Mouse (Mus musculus) megakaryocyte, embryonic 14.5 days (primary cell): ENCODE results near the gene Fam189b. TPM values are rescaled to one million over a fixed set of nuclear protein-coding genes. Genes with fewer than 3 reads are reported as not detected.

ENCODE experiments used
- H3K27me3 ChIP-seq: replicated peaks from 2 replicates; pipeline ENCODE3; 2012; ENCODE audit warnings: inconsistent platforms
- H3K36me3 ChIP-seq: replicated peaks from 2 replicates; pipeline ENCODE3; 2012; ENCODE audit warnings: low read length, inconsistent platforms, mixed read lengths
- H3K4me1 ChIP-seq: 2 replicates; pipeline ENCODE4 v1.6.1; 2012; ENCODE audit warnings: inconsistent platforms
- H3K4me3 ChIP-seq: replicated peaks from 2 replicates; pipeline ENCODE3; 2012; ENCODE audit warnings: moderate library complexity, mild to moderate bottlenecking, inconsistent platforms
- H3K9me3 ChIP-seq: 2 replicates; pipeline ENCODE4 v1.6.1; 2012; ENCODE audit warnings: inconsistent platforms
- FLI1 ChIP-seq: IDR thresholded peaks from 2 replicates; pipeline ENCODE4 v1.6.1; 2012; ENCODE audit warnings: low read length, inconsistent platforms, mixed read lengths
- GATA1 ChIP-seq: IDR thresholded peaks from 3 replicates; pipeline ENCODE4 v1.6.1; 2012; ENCODE audit warnings: mixed read lengths, low read length, inconsistent platforms, borderline replicate concordance
- polyA plus RNA-seq: library from polyadenylated mRNA; stranded (reverse); fragments of >175 nt; gene quantifications from 2 replicates; pipeline ENCODE4 v1.2.3, GENCODE M21; 2012; ENCODE audit warnings: low replicate concordance; ENCODE audit not compliant: insufficient read depth

Gene Fam189b
- polyA plus RNA-seq, 1 experiment, result 23.3 TPM

DNA sequence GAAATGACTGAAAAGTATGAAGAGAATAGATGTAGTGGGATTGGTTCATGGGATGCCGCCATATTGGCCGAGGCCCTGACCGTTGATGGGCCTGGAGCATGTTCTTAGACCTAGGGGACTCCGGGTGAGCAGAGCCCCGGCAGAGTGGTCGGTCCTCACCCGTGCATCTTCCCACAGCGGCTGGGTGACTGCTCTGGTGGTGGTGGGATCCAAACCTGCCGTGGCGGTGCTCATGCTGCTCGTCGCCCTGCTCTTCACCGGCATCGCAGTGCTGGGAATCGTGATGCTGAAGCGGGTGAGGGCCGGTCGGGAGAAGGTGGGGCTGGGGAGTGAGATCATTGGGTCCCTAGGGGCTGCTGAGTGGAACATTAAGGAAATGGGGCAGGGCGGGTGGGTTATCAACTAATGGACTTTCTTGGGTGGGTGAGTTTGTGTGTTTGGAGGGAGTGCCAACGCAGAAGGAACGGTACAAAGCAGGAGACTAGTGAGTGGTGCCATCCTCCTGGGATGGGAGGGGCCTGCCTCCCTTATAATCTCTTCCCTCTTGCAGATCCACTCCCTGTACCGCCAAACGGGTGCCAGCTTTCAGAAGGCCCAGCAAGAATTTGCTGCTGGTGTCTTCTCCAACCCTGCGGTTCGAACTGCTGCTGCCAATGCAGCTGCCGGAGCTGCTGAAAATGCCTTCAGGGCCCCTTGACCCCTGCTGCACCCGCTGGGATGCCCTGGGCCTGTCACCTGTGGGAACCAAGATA lies 1.0 kb upstream of the Fam189b start:
- H3K36me3 ChIP-seq, result peaks cover 64% of the 10 kb centered on the region
- H3K9me3 ChIP-seq, result no peaks in the 10 kb centered on the region
- H3K4me3 ChIP-seq, result peak overlapping the region; percentile 28
- H3K27me3 ChIP-seq, result no peaks in the 10 kb centered on the region
- no peak for TF ChIP-seq GATA1
- no peak for TF ChIP-seq FLI1
- peaks cover 69% of the 10 kb centered on the region for H3K4me1 ChIP-seq

DNA sequence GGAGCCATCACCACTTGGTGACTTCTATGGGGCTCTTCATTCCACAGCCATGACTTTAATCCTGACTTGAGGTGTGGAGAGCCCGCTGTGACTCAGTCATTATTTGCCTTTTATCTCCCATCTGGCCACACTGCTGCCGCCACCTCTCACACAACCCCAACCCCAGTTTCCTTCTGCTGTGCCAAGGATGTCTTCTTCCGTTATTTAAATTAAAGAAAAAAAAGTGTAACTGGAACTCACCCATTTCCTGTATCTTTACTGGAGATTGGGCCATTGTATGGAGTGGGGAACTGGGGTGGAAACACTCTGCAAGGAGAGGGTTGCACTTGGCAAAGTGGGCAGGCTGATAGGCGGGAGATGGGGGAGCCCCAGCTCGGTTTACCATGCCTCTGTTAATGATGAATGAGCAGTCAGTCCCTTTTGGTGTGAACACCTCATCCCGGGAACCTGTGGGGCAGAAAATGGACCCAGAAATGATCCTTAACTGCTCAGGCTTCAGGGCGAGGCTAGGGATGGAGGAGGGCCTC lies 349 bp upstream of the Fam189b start:
- H3K27me3 ChIP-seq, result no peaks in the 10 kb centered on the region

DNA sequence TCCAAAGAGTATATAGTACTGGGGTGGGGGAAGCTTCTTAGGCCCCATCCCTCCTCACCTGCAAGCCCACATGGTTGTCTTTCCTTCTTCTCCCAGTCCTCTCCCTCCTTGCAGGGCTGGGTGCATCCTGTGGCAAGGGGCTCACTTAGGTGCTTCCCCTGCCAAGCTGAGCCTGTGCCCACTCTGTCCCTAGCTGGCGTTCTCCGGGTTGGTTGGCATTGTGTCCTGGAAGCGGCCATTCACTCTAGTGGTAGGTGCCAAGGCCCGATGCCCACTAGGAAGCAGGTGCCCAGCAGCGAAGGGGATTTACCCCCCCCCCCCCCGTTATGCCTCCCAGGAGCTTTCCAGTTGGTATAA lies 994 bp downstream of the Fam189b start:
- no peak for TF ChIP-seq FLI1
- no peak for TF ChIP-seq GATA1
- peaks cover 74% of the 10 kb centered on the region for H3K4me1 ChIP-seq
- peaks cover 81% of the 10 kb centered on the region for H3K36me3 ChIP-seq
- no peaks in the 10 kb centered on the region for H3K27me3 ChIP-seq
- no peaks in the 10 kb centered on the region for H3K9me3 ChIP-seq
- H3K4me3 ChIP-seq, result peak overlapping the region; percentile 93

More for the DNA sequence above, 349 bp upstream of the Fam189b start:
- Histone ChIP-seq H3K9me3 (no peaks in the 10 kb centered on the region), H3K36me3 (peaks cover 71% of the 10 kb centered on the region), H3K4me1 (peaks cover 74% of the 10 kb centered on the region), H3K4me3 (peak overlapping the region; percentile 93)
- no peak for TF ChIP-seq FLI1
- no peak for TF ChIP-seq GATA1

DNA sequence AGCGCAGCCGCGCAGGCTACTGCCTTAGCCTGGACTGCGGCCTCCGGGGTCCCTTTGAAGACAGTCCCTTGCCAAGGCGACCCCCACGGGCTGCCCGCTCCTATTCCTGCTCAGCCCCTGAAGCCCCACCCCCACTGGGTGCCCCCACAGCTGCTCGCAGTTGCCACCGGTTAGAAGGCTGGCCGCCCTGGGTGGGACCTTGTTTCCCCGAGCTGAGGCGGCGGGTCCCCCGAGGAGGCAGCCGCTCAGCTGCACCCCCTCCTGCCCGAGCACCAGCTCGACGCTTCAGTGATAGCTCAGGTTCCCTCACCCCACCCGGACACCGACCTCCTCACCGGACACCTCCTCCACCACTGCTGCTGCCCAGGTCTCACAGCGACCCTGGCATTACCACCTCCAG lies 4.3 kb downstream of the Fam189b start:
- peaks cover 48% of the 10 kb centered on the region for H3K36me3 ChIP-seq
- H3K9me3 ChIP-seq, result no peaks in the 10 kb centered on the region
- no peaks in the 10 kb centered on the region for H3K27me3 ChIP-seq
- TF ChIP-seq FLI1 (no peak), GATA1 (no peak)
- peak overlapping the region; percentile 50 for H3K4me3 ChIP-seq
- H3K4me1 ChIP-seq, result peaks cover 78% of the 10 kb centered on the region

DNA sequence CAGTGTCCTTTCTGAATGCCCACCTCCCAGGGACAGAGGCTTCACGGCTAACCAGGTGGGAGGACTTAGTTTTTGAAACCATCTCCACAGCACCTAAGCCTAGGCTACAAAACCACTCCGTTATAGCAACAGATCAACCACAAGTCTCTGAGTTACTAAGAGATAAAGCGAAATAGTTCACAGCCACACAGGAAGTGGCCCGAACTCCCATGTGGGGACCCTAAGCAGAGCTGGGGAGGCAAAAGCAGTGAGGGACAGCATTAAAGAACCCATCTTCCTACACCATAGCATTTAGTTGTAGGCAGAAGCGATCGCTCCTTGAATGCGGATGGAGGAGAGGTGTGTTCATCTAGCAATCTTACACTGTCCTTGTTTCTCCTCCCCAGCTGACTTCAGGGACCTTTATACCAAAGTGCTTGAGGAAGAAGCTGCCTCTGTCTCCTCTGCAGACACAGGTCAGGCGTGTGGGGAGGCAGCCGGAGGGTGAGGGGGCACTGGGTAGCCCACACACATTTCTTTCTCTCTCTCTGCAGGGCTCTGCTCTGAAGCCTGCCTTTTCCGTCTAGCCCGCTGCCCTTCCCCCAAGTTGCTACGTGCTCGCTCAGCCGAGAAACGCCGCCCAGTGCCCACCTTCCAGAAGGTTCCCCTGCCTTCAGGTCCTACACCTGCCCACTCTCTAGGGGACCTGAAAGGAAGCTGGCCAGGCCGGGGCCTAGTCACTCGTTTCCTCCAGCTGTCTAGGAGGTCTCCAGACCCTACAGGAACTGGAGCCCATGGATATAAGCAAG lies 4.9 kb downstream of the Fam189b start:
- Histone ChIP-seq H3K36me3 (peaks cover 41% of the 10 kb centered on the region), H3K4me3 (peak overlapping the region; percentile 8)

DNA sequence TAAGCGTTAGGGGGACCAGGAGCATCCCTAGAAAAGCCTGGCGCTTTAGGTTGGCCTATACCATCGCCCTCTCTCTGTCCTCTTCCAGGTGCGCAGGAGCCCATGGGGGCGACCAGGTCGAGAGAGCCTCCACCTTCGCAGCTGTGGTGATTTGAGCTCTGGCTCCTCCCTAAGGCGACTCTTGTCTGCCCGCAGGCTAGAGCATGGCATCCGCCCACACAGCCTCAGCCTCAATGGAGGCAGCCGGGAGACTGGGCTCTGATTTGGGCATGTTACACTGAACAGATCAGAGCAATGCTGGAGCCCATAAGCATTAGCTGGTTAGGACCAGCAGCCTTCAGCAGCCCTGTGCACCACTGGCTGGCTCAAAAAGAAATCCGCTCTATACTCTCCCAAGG lies 5.5 kb downstream of the Fam189b start:
- TF ChIP-seq GATA1, result no peak
- no peak for TF ChIP-seq FLI1
- Histone ChIP-seq H3K36me3 (peaks cover 35% of the 10 kb centered on the region), H3K4me1 (peaks cover 66% of the 10 kb centered on the region), H3K9me3 (no peaks in the 10 kb centered on the region), H3K4me3 (no peak overlapping the region), H3K27me3 (no peaks in the 10 kb centered on the region)

More for the DNA sequence above, 4.9 kb downstream of the Fam189b start:
- no peaks in the 10 kb centered on the region for H3K9me3 ChIP-seq
- peaks cover 71% of the 10 kb centered on the region for H3K4me1 ChIP-seq
- TF ChIP-seq FLI1, result no peak
- TF ChIP-seq GATA1, result no peak
- H3K27me3 ChIP-seq, result no peaks in the 10 kb centered on the region

DNA sequence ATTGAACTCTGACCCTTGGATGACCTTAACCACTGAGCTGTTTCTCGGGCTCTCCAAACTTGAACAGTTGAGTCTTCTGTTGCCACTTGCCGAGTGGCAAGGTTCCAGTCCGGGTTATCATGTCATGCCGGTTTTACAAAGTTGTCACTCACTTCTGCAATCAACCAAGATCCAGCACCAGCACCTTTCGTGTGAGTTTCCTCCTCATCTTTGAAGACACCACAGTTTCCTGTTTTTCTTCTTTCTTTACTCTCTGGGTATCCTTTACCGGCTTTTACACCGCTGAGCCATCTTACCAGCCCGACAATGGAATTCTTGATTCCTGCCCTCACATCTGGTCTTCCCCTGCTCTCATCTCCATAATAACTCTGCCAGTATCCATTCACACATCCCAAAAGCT lies 7.5 kb downstream of the Fam189b start:
- no peaks in the 10 kb centered on the region for H3K9me3 ChIP-seq
- peaks cover 53% of the 10 kb centered on the region for H3K4me1 ChIP-seq
- no peaks in the 10 kb centered on the region for H3K27me3 ChIP-seq
- H3K36me3 ChIP-seq, result peaks cover 29% of the 10 kb centered on the region
- H3K4me3 ChIP-seq, result no peak overlapping the region
- no peak for TF ChIP-seq GATA1
- TF ChIP-seq FLI1, result no peak

DNA sequence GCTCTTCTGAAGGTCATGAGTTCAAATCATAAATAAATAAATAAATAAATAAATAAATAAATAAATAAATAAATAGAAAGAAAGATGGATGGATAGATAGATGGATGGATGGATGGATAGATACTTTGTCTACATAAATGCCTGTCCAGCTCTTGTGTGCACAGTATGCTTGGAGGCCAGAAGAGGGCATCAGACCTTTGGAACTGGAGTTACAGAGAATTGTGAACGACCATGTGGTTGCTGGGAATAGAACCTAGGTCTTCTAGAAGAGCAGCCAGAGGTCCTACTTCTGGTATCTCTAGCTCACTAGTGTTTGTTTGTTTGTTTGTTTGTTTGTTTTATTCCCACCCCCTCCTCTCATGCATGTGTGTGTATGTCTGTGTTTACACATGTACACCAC lies 10.4 kb downstream of the Fam189b start:
- Histone ChIP-seq H3K4me1 (peaks cover 42% of the 10 kb centered on the region), H3K27me3 (peaks cover 2% of the 10 kb centered on the region), H3K4me3 (no peak overlapping the region), H3K36me3 (peaks cover 6% of the 10 kb centered on the region), H3K9me3 (no peaks in the 10 kb centered on the region)
- TF ChIP-seq GATA1 (no peak), FLI1 (no peak)

DNA sequence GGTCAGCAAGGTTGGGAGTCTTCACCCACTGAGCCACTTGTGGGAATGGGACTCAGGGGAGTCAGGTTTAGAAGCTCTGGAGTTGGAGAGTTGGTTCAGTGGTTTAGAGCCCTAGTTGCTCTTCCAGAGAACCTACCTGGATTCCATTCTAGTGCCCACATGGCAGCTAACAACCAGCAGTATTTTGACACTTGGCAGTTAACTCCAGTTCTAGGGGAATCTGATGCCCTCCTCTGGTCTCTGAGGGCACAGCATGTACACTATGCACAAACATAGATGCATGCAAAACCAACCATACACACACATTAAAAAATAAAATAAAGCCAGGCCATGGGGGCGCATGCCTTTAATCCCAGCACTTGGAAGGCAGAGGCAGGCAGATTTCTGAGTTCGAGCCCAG lies 10.9 kb downstream of the Fam189b start:
- Histone ChIP-seq H3K36me3 (peaks cover under 1% of the 10 kb centered on the region), H3K4me1 (peaks cover 38% of the 10 kb centered on the region)
- TF ChIP-seq FLI1, result no peak
- no peak for TF ChIP-seq GATA1

More for the DNA sequence above, 10.9 kb downstream of the Fam189b start:
- peaks cover 2% of the 10 kb centered on the region for H3K27me3 ChIP-seq
- no peaks in the 10 kb centered on the region for H3K9me3 ChIP-seq
- no peak overlapping the region for H3K4me3 ChIP-seq
